In the genomic region with DNA sequence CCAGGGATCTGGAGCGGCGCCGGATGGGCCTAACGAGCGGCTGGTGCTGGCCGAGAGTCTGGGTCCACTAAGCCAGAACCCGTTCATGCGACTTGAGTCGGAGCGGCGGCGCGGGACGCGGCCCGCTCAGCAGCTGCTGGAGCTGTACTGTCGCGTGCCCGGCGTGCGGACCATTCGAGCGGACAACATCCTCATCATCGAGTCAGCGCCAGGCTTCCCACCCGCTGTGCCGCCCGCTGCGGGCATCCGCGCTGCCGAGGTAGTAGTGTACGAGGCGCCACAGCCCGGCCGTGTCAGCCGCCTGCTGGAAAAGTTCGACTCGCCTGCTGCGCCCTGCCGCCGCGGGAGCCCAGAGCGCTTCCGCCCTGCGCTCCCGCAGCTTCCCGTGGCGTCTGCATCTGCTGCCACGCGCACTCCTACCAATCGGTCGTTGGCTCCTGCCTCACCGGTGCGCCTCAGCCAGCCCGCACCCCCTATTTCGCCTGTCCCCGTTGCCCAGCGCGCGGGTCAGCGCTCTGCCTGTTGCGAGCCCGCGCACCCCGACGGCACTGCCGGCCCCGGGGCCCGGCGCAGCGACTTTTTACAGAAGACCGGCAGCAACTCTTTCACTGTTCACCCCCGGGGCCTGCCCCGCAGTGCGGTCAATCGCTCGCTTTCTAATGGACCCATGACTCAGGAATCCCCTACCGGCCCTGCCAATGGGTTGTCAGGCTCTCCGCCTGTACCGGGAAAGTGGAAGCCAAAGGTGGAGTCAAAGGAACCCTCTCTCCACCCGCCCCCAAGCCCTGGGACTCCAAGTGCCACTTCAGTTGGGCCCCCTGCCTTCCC, we compare ENCODE assay signal across 8 mouse cellular contexts. TPM values are rescaled to one million over a fixed set of nuclear protein-coding genes. Genes with fewer than 3 reads are reported as not detected.
DNase-seq lines count a peak whose midpoint lies in the region; ATAC-seq and TF ChIP-seq lines count a peak whose summit lies in the region.

No protein-coding gene starts in this region.

- H3K27me3 ChIP-seq in kidney, adult 2 months (replicated peaks; ENCODE audit: control insufficient read depth, insufficient read depth, low read length), result no peaks in the 10 kb centered on the region
- peaks cover 16% of the 10 kb centered on the region for H3K27me3 ChIP-seq in forebrain, embryonic 11.5 days (ENCODE audit: control insufficient read depth, insufficient read depth, low read length)
- H3K27me3 ChIP-seq in intestine, postnatal 0 days (replicated peaks; ENCODE audit: control insufficient read depth, insufficient read depth, low read length), result no peaks in the 10 kb centered on the region
- peaks cover 5% of the 10 kb centered on the region; the same call in 1 of the 2 replicates for H3K27me3 ChIP-seq in stomach, embryonic 15.5 days (replicated peaks)

- H3K9ac ChIP-seq in forebrain, embryonic 11.5 days (ENCODE audit: low read length), result peak overlapping the region; percentile 63
- peak overlapping the region; percentile 78 for H3K9ac ChIP-seq in intestine, postnatal 0 days (ENCODE audit: low read depth, low read length)
- peak overlapping the region; percentile 27; the same call in 1 of the 2 replicates for H3K9ac ChIP-seq in stomach, embryonic 15.5 days

- H3K27ac ChIP-seq in kidney, adult 2 months (ENCODE audit: insufficient read depth, low read depth, low read length), result peak overlapping the region; percentile 95
- no peak overlapping the region for H3K27ac ChIP-seq in forebrain, embryonic 11.5 days (ENCODE audit: low read depth, low read length)
- peak overlapping the region; percentile 93 for H3K27ac ChIP-seq in intestine, postnatal 0 days (ENCODE audit: low read depth, low read length)
- H3K27ac ChIP-seq in stomach, embryonic 15.5 days, result peak overlapping the region; percentile 48

- TF ChIP-seq POLR2A in kidney, adult 2 months (IDR thresholded peaks at IDR 0.05; ENCODE audit: low read depth, low read length), result no peak

- H3K9me3 ChIP-seq in forebrain, embryonic 11.5 days (ENCODE audit: control insufficient read depth, low read length), result no peaks in the 10 kb centered on the region
- H3K9me3 ChIP-seq in intestine, postnatal 0 days (ENCODE audit: control insufficient read depth), result no peaks in the 10 kb centered on the region
- H3K9me3 ChIP-seq in stomach, embryonic 15.5 days, result no peaks in the 10 kb centered on the region

- peak overlapping the region; percentile 84 for H3K4me3 ChIP-seq in kidney, adult 2 months (ENCODE audit: insufficient read depth, low read depth, low read length)
- peak overlapping the region; percentile 77 for H3K4me3 ChIP-seq in forebrain, embryonic 11.5 days (ENCODE audit: low read depth, low read length)
- peak overlapping the region; percentile 92 for H3K4me3 ChIP-seq in intestine, postnatal 0 days (ENCODE audit: low read depth, low read length)
- H3K4me3 ChIP-seq in stomach, embryonic 15.5 days (replicated peaks), result peak overlapping the region; percentile 74

- under 1% methylated on average over 82 of the region's 82 CpGs for WGBS in kidney, adult 2 months
- under 1% methylated on average over 81 of the region's 82 CpGs for WGBS in forebrain, embryonic 11.5 days
- WGBS in intestine, postnatal 0 days, result 0% methylated on average over 79 of the region's 82 CpGs
- WGBS in stomach, embryonic 15.5 days, result under 1% methylated on average over 82 of the region's 82 CpGs

- ATAC-seq in forebrain, embryonic 11.5 days (replicated peaks; ENCODE audit: low FRiP score), result peak; percentile 56
- ATAC-seq in intestine, postnatal 0 days, result no peak
- peak; percentile 14; the same call in 1 of the 2 replicates for ATAC-seq in megakaryocyte, adult 5-6 weeks (ENCODE audit: poor library complexity, severe bottlenecking)
- ATAC-seq in stomach, embryonic 15.5 days (ENCODE audit: insufficient read depth, low FRiP score, low read depth), result peak; percentile 2; the same call in 1 of the 2 replicates

- no peak for DNase-seq in kidney, adult 2 months
- no peak for DNase-seq in kidney, postnatal 14 days
- DNase-seq in adrenal gland, postnatal 25 days, result peak; percentile 50
- peak; percentile 77 for DNase-seq in forebrain, embryonic 11.5 days (ENCODE audit: low spot score)
- DNase-seq in urinary bladder, postnatal 10 days (ENCODE audit: low spot score), result no peak

- peaks cover 19% of the 10 kb centered on the region for H3K4me1 ChIP-seq in kidney, adult 2 months (ENCODE audit: control insufficient read depth, insufficient read depth, low read length)
- peaks cover 16% of the 10 kb centered on the region for H3K4me1 ChIP-seq in forebrain, embryonic 11.5 days (replicated peaks; ENCODE audit: control insufficient read depth, insufficient read depth, low read length)
- H3K4me1 ChIP-seq in intestine, postnatal 0 days (replicated peaks; ENCODE audit: control insufficient read depth, insufficient read depth, low read length), result no peaks in the 10 kb centered on the region
- peaks cover 41% of the 10 kb centered on the region for H3K4me1 ChIP-seq in stomach, embryonic 15.5 days

- no peaks in the 10 kb centered on the region for H3K36me3 ChIP-seq in kidney, adult 2 months (ENCODE audit: control insufficient read depth, insufficient read depth, low read length)
- H3K36me3 ChIP-seq in forebrain, embryonic 11.5 days (ENCODE audit: control insufficient read depth, insufficient read depth, low read length), result no peaks in the 10 kb centered on the region
- peaks cover under 1% of the 10 kb centered on the region; the same call in 1 of the 2 replicates for H3K36me3 ChIP-seq in intestine, postnatal 0 days (ENCODE audit: control insufficient read depth, insufficient read depth)
- H3K36me3 ChIP-seq in stomach, embryonic 15.5 days, result no peaks in the 10 kb centered on the region

- H3K4me2 ChIP-seq in forebrain, embryonic 11.5 days (ENCODE audit: low read depth, low read length, severe bottlenecking), result peak overlapping the region; percentile 100
- peak overlapping the region; percentile 94 for H3K4me2 ChIP-seq in intestine, postnatal 0 days (replicated peaks; ENCODE audit: low read depth)
- peak overlapping the region; percentile 84 for H3K4me2 ChIP-seq in stomach, embryonic 15.5 days

- no peak for TF ChIP-seq CTCF in kidney, adult 2 months (conservative IDR thresholded peaks at IDR 0.05; ENCODE audit: insufficient read depth, insufficient read length, low read depth, low read length)
- peak; percentile 20; the same call in 1 of the 2 replicates for TF ChIP-seq CTCF in intestine, postnatal 0 days (IDR thresholded peaks at IDR 0.05; ENCODE audit: low read depth)

RNA-seq across cellular contexts. Expression of a gene that starts 0.6 kb away (rescaled TPM):
- 81.0 and 85.4 TPM in 2 replicates for polyA plus RNA-seq in kidney, adult 2 months (2012; rRNA removed)
- 10.0 and 10.7 TPM in 2 replicates for total RNA-seq in adrenal gland, postnatal 25 days (2021)
- 4.6 and 7.3 TPM in 2 replicates for polyA plus RNA-seq in forebrain, embryonic 11.5 days (2014; fragmentation: Nextera tagmentation; extraction: Ambion mirVana)
- 62.0 and 68.3 TPM in 2 replicates for polyA plus RNA-seq in intestine, postnatal 0 days (2015; fragmentation: Nextera tagmentation; extraction: Ambion mirVana)
- total RNA-seq in megakaryocyte, adult 5-6 weeks (2015), result 7.5 and 10.5 TPM in 2 replicates
- 5.2 and 6.0 TPM in 2 replicates for total RNA-seq in megakaryocyte, adult 5-6 weeks (2017)
- polyA plus RNA-seq in stomach, embryonic 15.5 days (2015; fragmentation: Nextera tagmentation; extraction: Ambion mirVana), result 16.8 and 17.7 TPM in 2 replicates

RNA-seq across cellular contexts. Expression of a gene that starts 7.8 kb away (rescaled TPM):
- polyA plus RNA-seq in kidney, adult 2 months (2012; rRNA removed), result 48.9 and 50.7 TPM in 2 replicates
- total RNA-seq in adrenal gland, postnatal 25 days (2021), result 32.3 and 48.8 TPM in 2 replicates
- 13.6 and 15.8 TPM in 2 replicates for polyA plus RNA-seq in forebrain, embryonic 11.5 days (2014; fragmentation: Nextera tagmentation; extraction: Ambion mirVana)
- 40.3 and 44.9 TPM in 2 replicates for polyA plus RNA-seq in intestine, postnatal 0 days (2015; fragmentation: Nextera tagmentation; extraction: Ambion mirVana)
- total RNA-seq in megakaryocyte, adult 5-6 weeks (2015), result 8.4 and 13.1 TPM in 2 replicates
- 7.4 and 10.9 TPM in 2 replicates for total RNA-seq in megakaryocyte, adult 5-6 weeks (2017)
- 24.4 and 25.1 TPM in 2 replicates for polyA plus RNA-seq in stomach, embryonic 15.5 days (2015; fragmentation: Nextera tagmentation; extraction: Ambion mirVana)

RNA-seq across cellular contexts. Expression of a gene that starts 9.2 kb away (rescaled TPM):
- polyA plus RNA-seq in kidney, adult 2 months (2012; rRNA removed), result 46.2 and 48.8 TPM in 2 replicates
- 35.1 and 47.7 TPM in 2 replicates for total RNA-seq in adrenal gland, postnatal 25 days (2021)
- 222 and 238 TPM in 2 replicates for polyA plus RNA-seq in forebrain, embryonic 11.5 days (2014; fragmentation: Nextera tagmentation; extraction: Ambion mirVana)
- 105 and 108 TPM in 2 replicates for polyA plus RNA-seq in intestine, postnatal 0 days (2015; fragmentation: Nextera tagmentation; extraction: Ambion mirVana)
- total RNA-seq in megakaryocyte, adult 5-6 weeks (2015), result 159 TPM in 2 replicates
- total RNA-seq in megakaryocyte, adult 5-6 weeks (2017), result 61.1 and 86.0 TPM in 2 replicates
- 209 TPM in 2 replicates for polyA plus RNA-seq in stomach, embryonic 15.5 days (2015; fragmentation: Nextera tagmentation; extraction: Ambion mirVana)

RNA-seq across cellular contexts. Expression of a gene that starts 9.3 kb away (rescaled TPM):
- polyA plus RNA-seq in kidney, adult 2 months (2012; rRNA removed), result 82.6 and 92.3 TPM in 2 replicates
- total RNA-seq in adrenal gland, postnatal 25 days (2021), result 70.9 and 95.1 TPM in 2 replicates
- polyA plus RNA-seq in forebrain, embryonic 11.5 days (2014; fragmentation: Nextera tagmentation; extraction: Ambion mirVana), result 116 and 126 TPM in 2 replicates
- polyA plus RNA-seq in intestine, postnatal 0 days (2015; fragmentation: Nextera tagmentation; extraction: Ambion mirVana), result 41.6 and 43.4 TPM in 2 replicates
- total RNA-seq in megakaryocyte, adult 5-6 weeks (2015), result 28.9 and 40.5 TPM in 2 replicates
- total RNA-seq in megakaryocyte, adult 5-6 weeks (2017), result 25.1 and 32.1 TPM in 2 replicates
- 108 and 114 TPM in 2 replicates for polyA plus RNA-seq in stomach, embryonic 15.5 days (2015; fragmentation: Nextera tagmentation; extraction: Ambion mirVana)

RNA-seq across cellular contexts. Expression of a gene that starts 16.3 kb away (rescaled TPM):
- polyA plus RNA-seq in kidney, adult 2 months (2012; rRNA removed), result 13.0 and 15.2 TPM in 2 replicates
- total RNA-seq in adrenal gland, postnatal 25 days (2021), result 3.5 and 8.1 TPM in 2 replicates
- polyA plus RNA-seq in forebrain, embryonic 11.5 days (2014; fragmentation: Nextera tagmentation; extraction: Ambion mirVana), result 5.1 and 5.8 TPM in 2 replicates
- polyA plus RNA-seq in intestine, postnatal 0 days (2015; fragmentation: Nextera tagmentation; extraction: Ambion mirVana), result 10.4 and 12.3 TPM in 2 replicates
- total RNA-seq in megakaryocyte, adult 5-6 weeks (2015), result 4.7 TPM in 2 replicates
- 1.7 TPM in 1 of 2 replicates, not detected in the other for total RNA-seq in megakaryocyte, adult 5-6 weeks (2017)
- 5.7 and 7.2 TPM in 2 replicates for polyA plus RNA-seq in stomach, embryonic 15.5 days (2015; fragmentation: Nextera tagmentation; extraction: Ambion mirVana)

Comparison
In these comparisons a context has a peak if more than half of its experiments do, and no peak if none do; other contexts are left out.
1. DNase-seq: peak in adrenal gland, postnatal 25 days (single experiment) and forebrain, embryonic 11.5 days (single experiment); none in kidney, adult 2 months (single experiment), kidney, postnatal 14 days (single experiment) and urinary bladder, postnatal 10 days (single experiment).
2. H3K9ac ChIP-seq: peak in every context shown above with its lines; median percentile 78 in intestine, postnatal 0 days; 63 in forebrain, embryonic 11.5 days; 27 in stomach, embryonic 15.5 days.
3. Peak in every context shown above with its lines, with median percentiles within 50 percentile points of each other: H3K4me3 ChIP-seq and H3K4me2 ChIP-seq.